Mouse (Mus musculus) stomach, postnatal 0 days (tissue): ENCODE measurements around the gene Hnrnpl.

Source experiments
- CTCF ChIP-seq: IDR thresholded peaks from 2 replicates; pipeline ENCODE4 v1.5.1; 2016; ENCODE audit warnings: antibody characterized with exemption, low read depth, mild to moderate bottlenecking, moderate library complexity
- EP300 ChIP-seq: optimal IDR thresholded peaks from 2 replicates; pipeline ENCODE3; 2016; ENCODE audit warnings: antibody characterized with exemption

DNA sequence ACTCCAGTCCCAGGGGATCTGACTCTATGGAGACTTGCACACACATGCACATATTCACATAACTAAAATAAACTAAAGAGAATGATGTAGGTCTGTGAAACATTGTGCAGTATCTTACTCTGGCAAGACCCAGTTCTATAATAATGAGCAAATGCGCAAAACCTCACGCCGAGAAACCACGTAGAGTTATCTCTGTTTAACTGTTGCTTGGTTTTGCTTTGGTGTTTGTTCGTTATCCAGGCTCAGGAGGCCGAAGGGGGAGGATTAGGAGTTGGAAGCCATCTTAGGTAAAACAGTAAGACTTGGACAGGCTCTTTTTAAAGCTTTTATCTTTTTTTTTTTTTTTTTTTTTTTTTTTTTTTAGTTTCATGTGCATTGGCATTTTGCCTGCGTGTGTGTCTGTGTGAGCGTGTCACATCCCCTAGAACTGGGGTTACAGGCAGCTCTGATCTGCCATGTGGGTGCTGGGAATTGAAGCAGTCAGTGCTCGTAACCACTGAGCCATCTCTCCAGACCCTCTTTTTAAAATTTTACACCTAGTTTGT is 38.9 kb upstream of the Hnrnpl start:
- TF ChIP-seq EP300 (no peak), CTCF (no peak)
